Mouse (Mus musculus) kidney, postnatal 4 days (tissue): ENCODE data around the gene Crybb3.
A peak's percentile ranks its signal among the peaks of the same experiment; 100 is the strongest.

Experiments used
- DNase-seq, 2 experiments: peaks; one replicate each; pipeline ENCODE4 v3.0.0; 2021; ENCODE audit warnings: mixed read lengths in 2 of 2

Crybb3 gene

DNA sequence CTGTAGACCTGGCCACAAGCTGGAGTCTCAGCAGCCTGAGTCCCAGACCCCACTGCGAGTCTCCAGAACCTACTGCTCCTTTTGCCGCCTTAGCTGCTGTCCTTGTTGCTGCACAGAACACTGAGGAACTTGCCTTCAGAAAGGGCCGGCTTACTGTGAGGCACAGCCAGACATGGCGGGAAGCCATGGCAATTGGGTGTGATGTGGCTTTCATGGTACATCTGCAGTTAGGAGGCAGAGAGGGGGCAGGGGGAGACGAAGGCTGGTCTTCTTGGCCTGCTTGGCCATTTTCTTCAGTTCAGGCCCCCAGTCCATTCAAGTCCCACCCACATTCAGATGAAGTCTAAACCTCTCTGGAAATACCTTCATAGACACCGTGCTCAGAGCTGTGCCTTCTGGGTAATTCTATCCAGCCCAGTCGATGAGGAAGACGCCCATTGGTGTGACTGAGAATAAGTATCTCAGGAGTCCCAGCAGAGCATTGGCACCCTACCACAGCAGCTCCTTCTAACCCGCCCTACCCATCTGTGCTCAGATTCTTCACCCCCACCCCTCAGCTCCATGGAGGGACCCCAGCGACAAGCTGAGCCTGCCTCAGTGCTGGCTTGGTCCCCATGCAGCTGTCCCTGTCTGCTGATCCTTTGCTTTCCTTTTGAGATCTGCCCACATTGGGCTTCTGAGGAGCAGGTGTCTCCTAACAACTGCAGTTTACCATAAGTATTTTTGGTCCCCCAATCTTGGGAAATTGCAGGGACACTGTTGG, 35.7 kb downstream of the Crybb3 start:
- DNase-seq: no peak

DNA sequence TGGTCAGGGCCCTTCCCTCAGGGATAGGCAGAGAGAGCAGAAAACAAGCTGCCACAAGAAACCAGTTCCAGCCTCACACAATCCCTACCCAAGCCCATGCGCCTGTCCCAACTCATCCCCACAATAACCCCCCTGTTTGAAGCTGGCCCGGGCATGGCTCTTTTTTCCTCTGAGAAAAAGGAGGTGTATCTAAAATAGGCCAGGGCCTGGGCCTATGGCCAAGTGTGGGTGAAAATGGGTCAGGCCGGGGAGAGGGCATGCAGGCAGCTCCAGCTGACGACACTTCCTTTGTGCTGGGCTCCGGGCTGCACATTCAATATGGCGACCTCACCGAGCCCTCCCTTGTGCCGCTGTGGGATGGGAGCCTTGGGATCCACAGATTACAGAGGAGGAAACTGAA, 37.9 kb downstream of the Crybb3 start:
- no peak for DNase-seq

DNA sequence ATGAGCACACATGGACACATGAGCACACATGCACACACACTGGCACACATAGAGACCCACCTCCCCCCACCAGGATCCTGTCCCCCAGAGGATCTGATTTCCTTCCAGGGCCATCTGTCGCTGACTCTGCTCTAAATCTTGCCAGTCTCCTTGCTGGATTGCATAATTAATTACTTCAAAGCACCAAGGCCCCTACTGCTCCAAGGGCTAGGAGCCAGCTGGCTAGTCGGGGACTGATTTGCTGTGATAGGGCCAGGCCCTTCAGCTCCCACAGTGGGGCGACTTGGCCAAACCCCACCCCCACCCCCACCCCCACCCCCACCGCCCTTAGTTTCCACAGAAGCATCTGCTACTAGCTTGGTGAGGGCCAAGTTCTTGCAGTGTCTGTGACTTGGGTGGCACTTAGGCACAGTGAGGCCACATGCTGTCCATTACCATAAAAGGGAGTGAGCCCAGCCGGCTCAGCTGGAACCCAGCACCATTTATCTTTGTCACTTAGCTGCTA, 39.8 kb downstream of the Crybb3 start:
- DNase-seq: peak; percentile 71 to 76

DNA sequence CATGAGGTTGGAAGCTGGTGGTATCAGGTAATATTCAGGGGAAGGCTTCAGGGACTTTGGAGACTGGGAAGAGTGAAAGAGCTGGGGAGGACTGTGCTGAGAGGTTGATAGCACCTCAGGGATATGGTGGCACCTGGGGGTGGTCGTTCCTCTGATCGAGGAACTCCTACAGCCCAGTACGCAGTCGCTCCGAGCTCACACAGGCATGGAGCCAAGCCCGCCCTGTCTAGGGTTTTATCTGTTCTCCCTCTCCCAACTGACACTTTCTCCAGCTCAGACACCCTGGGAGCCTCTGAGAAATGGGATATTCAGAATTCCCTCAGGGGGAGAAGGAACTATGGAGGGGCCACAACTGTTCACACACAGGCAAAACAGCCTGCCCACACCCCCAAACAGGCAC, 40.6 kb downstream of the Crybb3 start:
- peak; percentile 67 for DNase-seq

DNA sequence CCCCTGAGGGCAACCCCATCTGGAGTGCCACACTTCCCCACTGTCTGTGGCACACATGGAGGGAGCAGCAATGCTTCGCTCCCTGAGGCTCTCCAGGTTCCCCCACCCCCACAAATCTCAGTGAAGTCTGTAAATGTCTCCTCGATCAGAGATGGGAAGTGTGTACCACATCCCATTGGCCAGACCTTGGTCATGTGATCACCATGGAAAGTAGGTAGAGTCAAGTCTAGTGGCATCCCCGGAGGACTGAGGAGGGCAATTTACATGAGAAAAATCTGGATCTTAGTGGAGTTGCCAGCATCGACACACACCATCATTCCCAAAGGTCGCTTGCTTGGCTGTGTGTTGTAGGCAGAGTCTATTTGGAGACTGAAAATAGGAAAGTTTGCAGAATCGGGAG, 42.8 kb downstream of the Crybb3 start:
- no peak for DNase-seq

DNA sequence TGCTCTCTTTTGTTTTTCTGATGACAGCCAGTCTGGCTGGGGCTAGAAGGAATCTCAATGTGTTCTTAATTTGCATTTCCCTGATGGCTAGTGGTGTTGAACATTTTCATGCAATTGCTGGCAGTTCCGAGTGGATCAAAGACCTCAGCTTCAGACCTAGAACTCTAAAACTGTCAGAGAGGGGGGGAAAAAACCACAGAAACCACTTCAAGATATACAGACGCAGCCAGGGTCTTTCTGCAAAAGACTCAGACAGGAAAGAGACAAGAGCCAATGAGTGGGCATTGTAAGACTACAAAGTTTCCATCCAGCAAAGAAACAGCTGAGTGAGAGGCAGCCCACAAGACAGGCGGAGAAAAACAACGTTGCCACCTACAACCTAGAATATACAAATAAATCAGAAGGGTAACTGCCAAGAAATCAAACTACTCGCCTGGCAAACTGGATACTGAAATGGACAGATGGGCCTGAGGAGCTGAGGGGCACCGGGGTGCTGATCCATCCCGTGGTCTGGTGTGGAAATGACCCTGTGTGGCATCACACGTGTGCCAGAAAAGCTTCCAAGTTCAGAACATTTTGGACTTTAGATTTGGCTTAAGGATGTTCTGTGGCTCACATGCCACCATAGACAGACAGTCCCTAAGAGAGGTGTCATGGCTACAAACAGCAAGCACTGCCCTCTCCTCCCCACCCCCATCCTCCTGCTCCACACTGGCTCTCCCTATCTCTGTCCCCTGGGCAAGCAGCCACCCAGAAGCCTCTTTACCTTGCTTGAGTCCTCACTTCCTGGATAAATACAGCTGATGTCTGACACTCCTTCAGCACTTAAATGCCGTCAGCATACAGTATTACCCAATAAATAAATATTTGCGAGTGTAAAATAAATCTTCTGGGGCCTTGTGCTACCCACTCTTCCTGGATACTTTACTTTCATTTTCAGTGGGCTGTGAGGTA, 46.0 kb downstream of the Crybb3 start:
- DNase-seq: no peak

DNA sequence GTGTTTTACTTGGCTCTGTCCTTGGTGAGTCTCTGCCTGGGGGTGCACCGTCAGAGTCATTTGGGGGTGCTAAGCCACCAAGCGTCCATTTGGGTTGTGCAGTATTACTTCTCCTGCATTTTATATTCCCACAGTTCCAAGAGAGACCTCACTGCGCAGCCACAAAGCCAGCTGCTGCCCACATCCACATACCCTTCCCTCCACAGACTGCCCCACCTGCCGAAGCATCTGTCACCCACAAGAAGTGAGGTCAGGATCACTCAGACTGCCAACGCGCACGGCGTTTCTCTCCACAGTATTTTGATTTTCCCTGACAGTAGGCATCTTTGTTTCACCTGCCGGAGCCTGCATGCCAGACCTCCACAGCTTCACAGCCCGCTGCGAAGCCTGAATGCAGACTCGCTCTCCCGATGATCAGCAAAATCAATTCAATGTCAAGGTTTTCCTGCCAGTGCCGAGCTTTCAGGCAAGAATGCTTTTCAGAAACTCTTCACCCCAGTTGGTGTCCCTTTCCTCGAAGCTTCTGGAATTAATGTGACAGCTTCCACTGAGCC, 50.1 kb downstream of the Crybb3 start:
- DNase-seq: no peak

DNA sequence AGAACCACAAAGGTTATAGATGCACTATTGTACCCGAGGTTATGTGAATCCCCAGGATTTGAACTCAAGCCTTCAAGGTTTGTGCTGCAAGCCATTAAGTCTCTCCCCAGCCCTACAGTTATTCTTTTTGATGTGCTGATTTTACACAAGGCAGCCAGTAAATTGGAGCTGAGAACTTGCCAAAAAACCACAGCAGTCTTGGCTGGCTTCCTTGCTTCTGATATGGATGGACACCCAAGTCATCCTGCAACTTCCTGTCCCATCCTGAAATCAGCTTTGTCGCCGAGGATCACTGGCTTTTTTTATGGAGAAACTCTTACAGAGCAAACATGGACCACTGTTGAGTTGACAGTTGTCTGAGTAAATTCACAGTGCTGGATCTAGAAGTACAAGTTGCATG, 51.3 kb downstream of the Crybb3 start:
- peak; percentile 39 to 52 for DNase-seq

DNA sequence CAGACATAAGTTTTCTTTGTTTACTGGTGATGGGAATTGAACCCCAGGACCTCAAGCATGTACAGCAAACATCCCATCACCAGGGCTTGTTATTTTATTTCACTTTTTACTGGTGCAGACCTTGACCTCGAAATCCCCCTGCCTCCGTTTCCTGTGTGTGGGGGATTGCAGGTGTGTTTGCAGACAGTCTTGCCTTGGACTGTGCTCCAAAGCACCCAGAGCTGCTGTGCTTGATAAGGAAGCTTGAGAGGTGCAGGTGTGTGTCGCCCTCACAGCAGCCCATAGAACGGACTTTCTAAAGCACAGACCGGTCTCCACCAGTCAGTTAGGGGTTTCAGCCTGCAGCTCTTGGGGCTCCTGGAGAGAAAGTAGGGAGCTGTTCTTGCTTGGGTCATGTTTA, 54.7 kb downstream of the Crybb3 start:
- DNase-seq: no peak
